Mouse (Mus musculus): Measurements from ENCODE around the gene Pglyrp1.

Pglyrp1 gene

DNA sequence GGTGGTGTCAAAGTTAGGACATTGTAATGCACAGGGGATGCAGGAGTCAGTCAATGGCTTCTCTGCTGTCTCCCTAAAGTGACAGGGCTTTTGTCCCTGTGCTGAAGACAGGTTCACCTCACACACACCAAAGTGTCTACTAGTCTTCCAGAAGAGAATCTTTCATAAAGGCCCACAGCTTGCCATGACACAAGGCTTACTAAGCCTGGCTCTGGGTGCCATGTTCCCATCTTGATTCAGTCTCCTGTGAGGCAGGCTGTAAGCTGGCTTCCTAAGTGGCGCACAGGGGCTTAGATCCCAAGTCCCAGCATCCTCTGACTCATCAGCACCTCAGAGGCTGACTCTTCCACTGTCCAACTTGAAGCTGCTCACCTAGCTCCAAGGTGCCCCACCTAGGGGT lies 15.8 kb downstream of the Pglyrp1 start:
- DNase-seq (ENCODE audit: low spot score in 2 of 2) = no peak

DNA sequence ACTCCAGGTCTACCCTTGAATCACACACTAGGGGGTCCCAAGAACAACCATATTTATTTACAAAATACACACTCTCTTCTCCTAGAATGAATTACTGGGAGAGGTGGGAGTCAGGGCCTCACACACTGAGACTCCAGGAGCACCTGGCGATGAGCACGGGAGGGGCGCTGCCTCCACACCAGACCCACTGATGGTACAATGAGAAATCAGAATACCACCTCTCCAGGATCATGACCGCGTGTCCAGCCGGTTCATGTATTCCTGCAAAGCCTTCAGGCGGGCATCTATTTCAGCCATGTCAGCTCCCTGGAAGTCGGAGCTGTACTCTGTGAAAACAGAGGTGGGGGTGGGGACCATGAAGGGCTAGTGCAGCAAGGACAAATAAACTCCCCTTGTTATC lies 19.7 kb downstream of the Pglyrp1 start:
- DNase-seq (ENCODE audit: low spot score in 2 of 2) = no peak

DNA sequence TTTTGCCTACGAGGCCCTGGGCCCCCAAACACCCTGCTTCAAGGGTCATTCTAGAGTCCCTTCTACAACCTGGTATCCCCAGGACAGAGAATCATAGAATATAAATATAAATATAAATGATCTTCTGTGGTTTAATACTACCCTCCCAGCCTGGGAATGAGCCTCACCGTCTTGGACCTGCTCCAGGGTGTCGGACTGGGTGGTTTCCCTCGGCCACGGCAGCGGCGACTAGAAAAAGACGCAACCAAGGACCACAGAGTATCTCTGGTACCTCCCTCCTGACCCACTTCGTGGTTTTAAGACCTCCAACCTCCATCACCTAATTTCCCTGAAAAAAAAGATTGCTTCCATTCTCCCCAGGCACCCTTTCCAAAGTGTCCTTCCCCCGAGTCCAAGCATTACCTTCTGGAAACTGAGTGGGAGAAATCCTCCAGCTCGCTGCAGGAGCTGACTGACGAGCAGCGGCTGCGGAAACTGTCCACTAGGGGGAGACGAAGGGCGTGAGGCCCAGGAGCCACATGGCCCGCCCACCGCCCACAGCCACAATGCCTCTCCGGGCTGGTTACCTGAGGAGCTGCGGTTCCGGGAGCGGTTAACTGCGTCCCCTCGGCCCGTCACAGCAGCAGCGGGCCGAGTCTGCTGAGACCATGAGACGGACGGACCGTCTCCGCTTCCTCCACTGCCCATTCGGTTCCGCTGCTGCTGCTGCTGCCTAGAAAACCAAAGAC lies 20.9 kb downstream of the Pglyrp1 start:
- peak; percentile 59 to 85 for DNase-seq (ENCODE audit: low spot score in 2 of 2)

DNA sequence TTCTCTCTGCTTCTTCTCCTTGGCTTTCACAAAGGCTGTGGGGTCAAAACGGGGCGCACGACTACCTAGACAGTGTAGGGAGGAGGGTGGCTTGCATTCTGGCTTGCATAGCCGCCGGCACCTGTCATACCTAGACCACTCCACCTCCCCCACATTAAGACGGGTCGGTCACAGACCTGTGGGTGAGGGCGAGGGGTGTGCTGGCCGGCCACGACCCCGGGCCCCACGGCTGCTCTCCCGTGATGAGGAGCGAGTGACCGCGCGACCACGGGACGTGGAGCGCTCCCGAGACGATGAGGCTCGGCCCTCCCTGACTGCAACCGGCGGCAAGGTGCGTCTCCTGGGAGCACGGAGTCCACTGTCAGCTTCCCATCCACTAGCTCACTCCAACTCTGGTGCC lies 21.9 kb downstream of the Pglyrp1 start:
- DNase-seq (ENCODE audit: low spot score in 2 of 2) = no peak

DNA sequence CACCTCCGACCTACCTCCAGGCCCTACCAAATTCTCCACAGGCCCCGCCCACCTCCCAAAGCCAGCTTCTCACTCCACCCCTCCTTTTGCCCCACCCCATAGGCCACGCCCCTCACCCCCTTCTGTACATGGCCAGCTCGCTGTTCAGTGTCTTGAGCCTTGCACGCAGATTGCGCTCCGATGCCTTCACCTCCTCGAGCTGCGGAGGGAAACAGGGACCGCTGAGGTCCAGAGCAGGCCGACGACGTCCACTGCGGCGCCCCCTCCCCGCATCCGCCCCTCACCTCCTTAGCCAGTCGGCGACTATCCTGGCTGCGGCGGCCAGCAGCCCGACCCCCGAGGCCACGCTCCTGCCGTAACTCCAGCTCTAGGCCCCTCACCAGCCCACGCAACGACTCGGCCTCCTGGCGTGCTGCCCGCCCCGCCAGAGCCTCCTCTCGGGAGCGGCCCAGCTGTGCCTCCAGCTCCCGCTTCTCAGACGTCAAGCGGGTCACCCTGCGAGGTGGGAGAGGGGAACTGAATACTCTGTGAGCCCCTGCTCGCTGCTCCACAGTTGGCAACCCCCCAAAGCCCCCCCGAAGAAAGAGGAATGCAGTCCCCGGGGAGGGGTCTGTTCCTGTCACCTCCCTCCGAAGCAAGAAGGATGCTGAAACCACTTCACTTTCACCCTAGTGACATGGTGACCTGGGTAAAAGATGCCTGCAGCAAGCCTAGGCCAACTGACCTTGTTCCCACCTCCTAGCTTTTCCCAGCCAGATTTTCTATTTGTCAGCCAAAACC lies 22.7 kb downstream of the Pglyrp1 start:
- peak in 1 of 2 experiments; percentile 77 for DNase-seq (ENCODE audit: low spot score in 2 of 2)

DNA sequence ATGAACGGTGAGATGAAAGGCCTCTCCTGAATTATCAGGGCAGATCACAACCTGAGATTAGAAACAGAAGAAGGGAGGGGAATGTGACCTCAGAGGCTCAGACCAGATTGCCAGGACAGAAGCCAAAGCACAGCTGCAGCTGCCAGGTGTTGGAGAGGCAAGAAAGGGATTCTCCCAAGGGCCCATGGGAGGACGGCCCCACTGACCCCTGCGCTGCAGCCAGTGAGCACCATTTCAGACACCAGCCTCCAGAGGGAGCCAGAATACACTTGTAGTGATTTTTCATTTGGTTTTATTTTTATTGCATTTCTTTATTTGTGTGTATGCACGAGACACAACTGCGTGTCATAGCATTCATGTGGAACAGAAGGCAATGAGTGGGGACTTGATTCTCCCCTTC lies 25.4 kb downstream of the Pglyrp1 start:
- peak in 1 of 2 experiments; percentile 30 for DNase-seq (ENCODE audit: low spot score in 2 of 2)

DNA sequence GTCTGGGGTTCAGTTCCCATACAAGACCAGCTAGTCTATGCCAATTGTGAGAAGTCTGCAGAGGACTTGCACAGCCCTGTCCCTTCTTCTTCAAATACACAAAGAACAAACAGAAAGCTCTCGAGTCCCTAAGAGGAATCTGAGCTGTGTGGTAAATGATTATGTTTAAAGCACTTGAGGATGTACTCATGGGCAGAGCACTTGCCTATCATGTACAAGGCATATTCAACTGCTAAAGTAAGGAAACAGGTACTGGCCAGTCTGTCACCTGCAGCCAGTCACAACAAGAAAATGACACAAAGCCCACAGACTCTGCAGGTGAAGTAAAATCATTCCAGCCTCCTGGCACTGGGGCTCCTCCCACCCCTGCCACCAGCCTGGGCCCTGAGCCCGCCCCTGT lies 29.4 kb downstream of the Pglyrp1 start:
- no peak for DNase-seq (ENCODE audit: low spot score in 2 of 2)

DNA sequence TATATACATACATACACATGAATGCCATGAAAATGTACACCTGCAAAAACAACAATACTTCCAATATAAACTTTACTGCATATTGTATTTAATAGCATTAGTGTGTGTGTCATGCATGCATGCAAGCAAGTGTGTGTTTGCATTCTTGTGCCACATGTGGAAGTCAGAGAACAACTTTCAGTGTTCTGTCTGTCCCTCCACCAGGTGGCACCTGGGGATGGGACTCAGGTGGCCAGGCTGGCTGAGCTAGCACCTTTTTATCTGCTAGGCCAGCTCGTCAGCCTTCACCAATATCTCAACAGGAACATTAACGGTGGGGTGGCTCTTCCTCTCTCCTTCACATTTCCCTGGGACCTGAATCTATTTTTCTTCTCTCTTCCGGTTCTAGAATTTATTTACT lies 31.4 kb downstream of the Pglyrp1 start:
- no peak for DNase-seq (ENCODE audit: low spot score in 2 of 2)

DNA sequence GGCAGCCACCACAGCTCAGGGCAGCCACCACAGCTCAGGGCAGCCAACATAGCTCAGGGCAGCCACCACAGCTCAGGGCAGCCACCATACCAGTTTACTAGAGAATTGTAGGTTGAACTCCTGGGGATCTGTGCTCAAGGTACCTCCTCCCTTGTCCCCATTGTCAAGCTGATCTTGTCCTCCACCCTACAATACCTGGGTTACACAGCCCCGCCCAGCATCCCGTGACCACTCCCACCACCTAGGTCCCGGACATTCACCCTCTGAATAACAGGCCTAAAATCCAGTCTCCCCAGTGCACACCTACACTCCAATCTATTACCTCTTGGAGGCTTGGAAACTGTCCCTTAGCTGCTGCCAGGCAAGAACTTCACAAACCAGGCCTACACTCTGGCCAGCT lies 33.8 kb downstream of the Pglyrp1 start:
- DNase-seq (ENCODE audit: low spot score in 2 of 2) = no peak

DNA sequence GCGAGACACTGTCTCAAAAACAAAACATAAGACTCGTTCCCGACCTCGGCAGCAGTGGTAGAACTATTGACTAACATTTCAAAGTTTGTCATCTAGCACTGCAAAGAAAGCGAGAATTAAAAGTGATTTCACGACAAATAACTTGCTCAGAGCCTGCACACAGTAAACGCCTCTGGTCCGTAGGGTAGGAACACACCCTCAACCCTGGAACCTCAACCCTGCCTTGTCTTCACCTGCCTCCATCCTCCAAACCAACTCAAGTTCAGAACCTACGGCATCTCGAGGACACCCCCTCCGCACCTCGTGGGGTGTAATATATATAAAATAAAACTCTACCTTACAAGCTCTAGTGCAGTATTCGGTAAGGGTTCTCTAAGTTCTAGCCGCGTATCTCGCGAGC lies 38.7 kb downstream of the Pglyrp1 start:
- DNase-seq (ENCODE audit: low spot score in 2 of 2) = no peak

DNA sequence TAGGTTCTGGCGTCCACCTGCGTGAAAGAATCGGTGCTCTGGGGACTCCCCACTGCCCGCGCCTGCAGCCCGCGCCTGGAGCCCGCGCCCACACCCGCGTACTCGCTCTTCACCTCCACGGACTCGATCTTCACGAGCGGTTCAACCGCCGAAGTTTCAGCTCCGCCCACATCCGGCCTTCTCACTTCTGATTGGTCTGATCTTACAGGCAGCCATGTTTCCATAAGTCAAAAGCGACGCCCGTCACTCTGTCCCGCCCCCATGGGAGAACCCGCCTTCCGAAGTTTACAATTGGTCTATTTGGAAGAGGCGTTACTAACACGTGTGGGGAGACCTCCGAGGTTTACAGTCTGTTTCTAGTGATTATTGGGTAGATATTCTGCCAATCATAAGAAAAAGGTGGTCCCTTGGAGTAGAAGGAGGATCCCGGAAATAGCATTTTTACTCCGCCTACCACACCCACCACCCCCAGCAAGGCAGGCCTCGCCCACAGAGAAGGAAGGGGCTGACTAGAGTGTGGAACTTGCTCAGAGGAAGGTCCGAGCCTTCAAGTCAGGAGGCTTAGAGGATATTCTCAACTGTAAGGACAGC lies 39.2 kb downstream of the Pglyrp1 start, which contains the start of gene Ccdc61:
Ccdc61 (minus strand) TSS at position 175 of the 591 bp plus-strand sequence.
- DNase-seq (ENCODE audit: low spot score in 2 of 2) = peak; percentile 95 to 96

DNA sequence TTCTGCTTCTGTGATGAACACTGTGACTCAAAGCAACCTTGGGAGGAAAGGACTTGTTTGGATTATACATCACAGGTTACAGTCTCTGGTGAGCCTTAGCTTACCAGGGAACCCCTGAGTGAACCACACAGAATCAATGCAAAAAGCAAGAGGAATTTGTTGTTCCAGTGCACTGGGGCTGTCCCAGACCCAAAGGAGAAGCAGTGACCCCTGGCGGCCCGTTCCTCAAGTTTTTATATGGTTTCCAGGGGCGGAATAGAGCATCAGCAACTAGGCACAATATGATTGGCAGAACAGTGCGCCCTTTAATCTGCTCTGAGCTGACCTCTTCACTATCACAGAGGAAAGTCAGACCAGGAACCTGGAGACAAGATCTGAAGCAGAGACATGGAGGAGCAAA lies 45.1 kb downstream of the Pglyrp1 start:
- DNase-seq (ENCODE audit: low spot score in 2 of 2) = no peak

DNA sequence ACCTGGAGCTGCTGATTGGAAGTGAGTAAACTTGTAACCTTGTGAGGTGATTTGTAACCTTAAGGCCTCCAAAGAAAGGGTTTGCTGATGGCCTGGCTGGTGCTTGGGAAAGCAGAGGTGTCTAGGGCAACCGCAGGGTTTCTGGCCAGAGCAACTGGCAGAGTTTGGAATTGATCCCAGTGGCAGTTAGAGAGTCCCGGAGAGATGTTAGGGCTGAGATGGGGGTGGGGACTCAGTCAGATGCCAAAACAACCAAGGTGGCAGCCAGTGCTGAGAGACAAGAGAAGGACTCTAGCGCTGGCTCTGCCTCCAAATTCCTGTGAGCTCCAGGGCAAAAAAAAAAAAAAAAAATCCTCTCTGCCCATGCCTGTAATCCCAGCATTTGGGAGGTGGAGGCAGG lies 46.8 kb downstream of the Pglyrp1 start:
- DNase-seq (ENCODE audit: low spot score in 2 of 2) = no peak

DNA sequence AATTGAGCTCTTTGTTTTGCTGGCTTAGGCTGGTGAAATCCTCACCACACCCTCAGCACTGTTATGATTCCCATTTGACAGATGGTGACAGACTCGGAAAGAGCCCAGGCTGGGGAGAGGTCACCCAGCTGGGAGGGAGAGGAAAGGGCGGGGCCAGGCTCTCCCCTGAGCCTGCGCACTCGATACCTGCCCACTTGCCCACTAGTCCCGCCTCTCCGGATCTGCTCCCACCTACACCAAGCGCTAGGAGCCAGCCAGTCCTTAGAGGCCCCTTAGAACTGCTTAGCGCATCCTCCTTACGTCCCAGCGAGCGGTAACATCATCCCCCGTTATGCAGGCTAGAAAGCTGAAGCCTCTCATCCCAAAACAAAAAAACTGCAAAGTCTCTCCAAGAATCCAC lies 49.9 kb downstream of the Pglyrp1 start:
- no peak for DNase-seq (ENCODE audit: low spot score in 2 of 2)

DNA sequence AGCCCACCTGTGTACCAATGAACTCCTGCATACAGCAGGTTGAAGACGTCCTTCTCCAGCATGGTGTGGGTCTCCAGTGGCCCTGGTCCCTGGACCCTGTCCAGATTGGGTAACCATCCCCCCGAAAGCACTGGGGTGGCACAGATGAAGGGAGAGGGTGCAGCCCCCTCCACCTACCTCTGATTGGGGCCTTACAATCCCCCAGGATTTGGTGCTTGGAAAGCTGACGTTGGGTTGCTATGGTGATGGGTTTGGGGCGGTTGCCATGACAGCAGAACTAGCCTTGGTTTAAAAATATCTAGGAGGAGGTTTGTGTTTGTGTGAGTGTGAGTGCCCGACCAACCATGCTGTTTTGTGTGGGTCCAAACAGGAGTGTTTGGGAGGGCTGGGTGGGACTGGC lies 51.7 kb downstream of the Pglyrp1 start:
- no peak for DNase-seq (ENCODE audit: low spot score in 2 of 2)

DNA sequence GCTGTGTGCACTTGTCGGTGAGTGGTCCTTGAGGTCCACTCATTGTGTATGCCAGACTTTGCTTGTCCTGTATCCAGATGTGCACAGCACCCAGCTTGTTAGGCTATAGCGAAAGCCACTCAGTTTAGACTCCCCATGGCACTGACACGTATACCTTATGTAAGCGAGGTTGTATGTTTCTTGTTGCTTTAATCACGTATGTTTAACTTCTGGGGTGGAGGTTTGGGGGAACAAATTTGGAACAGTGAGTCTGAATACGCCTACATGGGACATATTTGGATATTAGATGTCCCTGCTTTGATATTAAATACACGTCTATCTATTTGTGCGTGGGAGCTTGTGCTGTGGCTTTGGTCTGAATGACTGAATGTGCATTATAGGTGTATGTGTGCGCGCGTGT lies 52.1 kb downstream of the Pglyrp1 start:
- no peak for DNase-seq (ENCODE audit: low spot score in 2 of 2)

DNA sequence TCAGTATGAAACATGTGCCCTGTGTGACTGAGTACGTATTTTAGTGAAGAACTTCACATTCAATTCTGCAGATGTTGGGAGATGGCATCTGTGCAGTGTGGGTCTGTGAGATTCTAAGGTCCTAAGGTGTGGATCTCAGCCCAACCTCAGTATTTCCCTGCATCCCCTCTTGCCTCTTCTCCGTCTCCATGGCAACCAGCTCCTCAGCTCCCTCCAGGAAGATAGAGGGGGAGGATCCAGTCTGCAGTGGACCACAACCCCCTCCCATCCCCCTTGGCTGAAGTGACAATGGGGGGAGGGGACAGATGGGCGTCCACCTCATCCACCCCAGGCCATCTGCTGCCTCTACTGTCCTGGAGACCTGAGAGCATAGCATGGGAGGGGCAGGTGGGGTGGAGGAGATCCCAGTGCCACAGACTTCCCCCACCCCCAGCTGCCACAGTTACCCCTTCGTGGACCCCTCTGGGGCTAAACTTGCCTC lies 52.6 kb downstream of the Pglyrp1 start:
- no peak for DNase-seq (ENCODE audit: low spot score in 2 of 2)

DNA sequence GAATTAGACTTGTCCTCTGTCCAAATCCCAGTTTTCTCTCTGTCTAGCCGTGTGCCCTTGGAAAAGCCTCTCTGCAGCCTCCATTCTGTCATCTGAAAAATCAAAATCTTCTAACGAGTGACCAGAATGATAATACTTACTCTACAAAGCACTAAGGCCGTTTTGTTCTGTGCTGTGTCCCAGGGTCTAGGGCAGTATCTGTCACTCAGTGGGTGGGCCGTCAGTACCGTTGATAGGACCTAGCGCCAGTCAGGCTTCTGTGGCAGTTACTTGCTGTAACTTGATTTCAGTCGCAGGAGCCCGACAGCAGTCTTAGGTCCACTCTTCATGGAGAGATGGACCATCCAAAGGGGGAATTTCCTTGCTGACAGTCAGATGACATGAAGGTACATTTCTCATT lies 53.2 kb downstream of the Pglyrp1 start:
- DNase-seq (ENCODE audit: low spot score in 2 of 2) = no peak

DNA sequence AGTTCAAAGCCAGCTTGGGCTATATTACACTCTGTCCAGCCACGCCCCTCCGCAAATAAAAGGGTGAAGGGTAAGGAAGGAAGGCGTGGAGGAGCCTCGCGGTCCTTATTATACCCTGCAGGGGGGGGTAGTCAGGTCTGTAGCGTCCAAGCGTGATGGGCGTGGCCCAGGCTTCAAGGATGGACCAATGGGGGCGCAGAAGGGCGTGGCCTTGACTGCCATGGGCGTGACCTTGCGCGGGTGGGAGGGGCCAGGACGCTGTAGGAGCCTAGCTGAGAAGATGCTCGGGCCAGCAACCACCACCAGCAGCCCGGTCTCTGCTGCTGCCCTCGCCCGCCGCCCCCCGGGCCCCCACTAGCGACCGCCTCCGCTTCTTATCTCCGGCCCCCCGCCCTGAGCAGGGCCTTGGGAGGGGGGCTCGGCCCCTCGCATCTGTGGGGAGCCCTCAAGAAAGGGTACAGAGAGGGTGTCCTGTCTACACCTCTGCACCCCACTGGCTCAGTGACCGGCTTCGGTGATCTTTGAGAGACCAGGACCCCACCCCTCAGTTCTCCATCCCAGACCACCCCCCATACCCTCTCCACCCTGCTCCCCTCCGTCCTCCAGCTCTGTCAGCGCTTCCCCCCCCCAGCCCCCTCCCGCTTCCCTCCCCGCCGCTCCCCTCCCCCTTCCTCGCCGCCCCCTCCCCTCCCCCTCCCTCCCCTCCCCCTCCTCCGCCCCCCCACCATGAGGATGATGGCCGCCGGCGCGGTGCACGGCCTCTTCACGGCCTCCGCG lies 54.2 kb downstream of the Pglyrp1 start, which contains the start of gene Nova2:
Nova2 (plus strand) TSS at position 727 of the 777 bp plus-strand sequence.
- peak; percentile 24 to 76 for DNase-seq (ENCODE audit: low spot score in 2 of 2)

DNA sequence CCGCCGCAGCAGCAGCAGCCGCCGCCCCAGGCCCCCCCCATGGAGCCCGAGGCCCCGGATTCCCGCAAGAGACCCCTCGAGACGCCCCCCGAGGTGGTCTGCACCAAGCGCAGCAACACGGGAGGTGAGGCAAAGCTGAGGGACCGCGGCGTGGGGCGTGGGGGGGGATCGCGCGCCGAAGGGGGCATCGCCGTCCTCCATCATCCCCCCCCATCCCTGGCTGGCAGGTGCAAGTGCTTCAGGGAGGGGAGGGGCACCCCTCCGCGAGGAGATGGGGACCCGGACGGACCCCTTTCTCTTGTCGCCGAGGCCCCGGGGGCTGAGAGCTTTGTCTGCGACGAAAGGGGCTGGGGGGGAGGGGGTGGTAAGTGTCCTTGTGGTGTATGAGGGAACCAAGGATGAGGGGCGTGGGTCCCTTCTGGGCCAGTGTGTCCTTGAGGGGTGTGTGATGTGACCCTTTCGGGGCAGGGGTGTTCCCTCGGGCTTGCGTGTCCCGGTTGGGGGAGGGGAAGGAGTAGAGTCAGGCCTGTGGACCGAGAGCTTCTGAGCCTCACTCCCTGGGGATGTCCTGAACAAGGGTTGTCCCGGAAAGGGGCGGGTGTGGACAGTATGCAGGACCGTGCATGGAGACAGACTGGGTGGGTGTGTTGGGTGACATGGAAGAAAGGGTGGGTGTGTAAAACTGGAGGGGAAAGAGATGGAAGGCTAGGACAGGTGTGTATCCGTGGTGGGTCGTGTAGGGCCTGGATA lies 55.1 kb downstream of the Pglyrp1 start:
- no peak for DNase-seq (ENCODE audit: low spot score in 2 of 2)

DNA sequence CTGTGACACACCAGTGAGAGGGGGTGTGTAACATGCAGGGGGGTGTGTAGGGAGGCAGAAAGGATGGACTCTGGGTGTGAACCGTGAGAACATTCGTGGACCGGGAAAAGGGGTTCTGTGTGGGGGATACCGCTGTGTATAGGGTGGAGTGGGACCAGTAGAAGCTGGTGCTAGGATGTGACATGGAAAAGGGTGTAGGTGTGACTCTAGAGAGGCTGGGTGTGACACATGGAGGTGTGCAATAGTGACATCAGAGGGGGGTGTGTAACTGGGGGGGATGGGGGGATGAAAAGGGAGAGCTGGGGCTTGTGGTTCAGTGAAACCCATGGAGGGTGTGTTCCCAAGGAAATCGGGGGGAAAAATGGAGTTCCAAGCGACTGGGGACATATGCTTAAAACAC lies 55.8 kb downstream of the Pglyrp1 start:
- no peak for DNase-seq (ENCODE audit: low spot score in 2 of 2)
